Mouse (Mus musculus): Measurements from ENCODE around the gene 1700001C02Rik.

1700001C02Rik gene

GRCm38 (mm10) chr5:30465861-30466260 lies at the start of gene 1700001C02Rik:
Gene 1700001C02Rik, plus strand, starts transcription at chr5:30466047.
- no peak for DNase-seq (ENCODE audit: low read depth)

GRCm38 (mm10) chr5:30416665-30417064 lies 49.2 kb upstream of the 1700001C02Rik start:
- DNase-seq (ENCODE audit: low read depth): no peak

- no peak for DNase-seq (ENCODE audit: low read depth)
These were observed 42.7 kb upstream of the 1700001C02Rik start for GRCm38 (mm10) chr5:30423121-30423520.

GRCm38 (mm10) chr5:30423572-30424244 lies 42.1 kb upstream of the 1700001C02Rik start:
- peak; percentile 16 for DNase-seq (ENCODE audit: low read depth)

- no peak for DNase-seq (ENCODE audit: low read depth)
These were observed 38.4 kb upstream of the 1700001C02Rik start for GRCm38 (mm10) chr5:30427406-30427805.

- DNase-seq (ENCODE audit: low read depth): no peak
These were observed 26.9 kb upstream of the 1700001C02Rik start for GRCm38 (mm10) chr5:30438931-30439330.

- no peak for DNase-seq (ENCODE audit: low read depth)
These were observed 25.4 kb upstream of the 1700001C02Rik start for GRCm38 (mm10) chr5:30440308-30440906.

- DNase-seq (ENCODE audit: low read depth): no peak
These were observed 23.7 kb upstream of the 1700001C02Rik start for GRCm38 (mm10) chr5:30442196-30442595.

- DNase-seq (ENCODE audit: low read depth): no peak
These were observed 21.4 kb upstream of the 1700001C02Rik start for GRCm38 (mm10) chr5:30444327-30444895.

- DNase-seq (ENCODE audit: low read depth): no peak
These were observed 9.8 kb upstream of the 1700001C02Rik start for GRCm38 (mm10) chr5:30456056-30456455.

- no peak for DNase-seq (ENCODE audit: low read depth)
These were observed 5.7 kb upstream of the 1700001C02Rik start for GRCm38 (mm10) chr5:30460155-30460554.

GRCm38 (mm10) chr5:30461821-30462220 lies 4.0 kb upstream of the 1700001C02Rik start, which contains the start of gene Otof:
Gene Otof, minus strand, starts transcription at chr5:30461932.
- DNase-seq (ENCODE audit: low read depth): peak; percentile 2

- no peak for DNase-seq (ENCODE audit: low read depth)
These were observed 468 bp downstream of the 1700001C02Rik start for GRCm38 (mm10) chr5:30466315-30466714.

GRCm38 (mm10) chr5:30470454-30470853 lies 4.6 kb downstream of the 1700001C02Rik start:
- DNase-seq (ENCODE audit: low read depth): no peak

GRCm38 (mm10) chr5:30472148-30472547 lies 6.3 kb downstream of the 1700001C02Rik start:
- no peak for DNase-seq (ENCODE audit: low read depth)

GRCm38 (mm10) chr5:30476534-30476933 lies 10.7 kb downstream of the 1700001C02Rik start:
- no peak for DNase-seq (ENCODE audit: low read depth)

- DNase-seq (ENCODE audit: low read depth): peak; percentile 25
These were observed 16.5 kb downstream of the 1700001C02Rik start for GRCm38 (mm10) chr5:30482319-30482718.

GRCm38 (mm10) chr5:30483533-30483932 lies 17.7 kb downstream of the 1700001C02Rik start:
- DNase-seq (ENCODE audit: low read depth): no peak

- DNase-seq (ENCODE audit: low read depth): no peak
These were observed 18.7 kb downstream of the 1700001C02Rik start for GRCm38 (mm10) chr5:30484591-30484990.

- DNase-seq (ENCODE audit: low read depth): no peak
These were observed 19.3 kb downstream of the 1700001C02Rik start for GRCm38 (mm10) chr5:30485136-30485535.

- DNase-seq (ENCODE audit: low read depth): no peak
These were observed 24.4 kb downstream of the 1700001C02Rik start for GRCm38 (mm10) chr5:30490215-30490614.

GRCm38 (mm10) chr5:30490845-30491244 lies 25.0 kb downstream of the 1700001C02Rik start:
- no peak for DNase-seq (ENCODE audit: low read depth)

GRCm38 (mm10) chr5:30493723-30494122 lies 27.9 kb downstream of the 1700001C02Rik start:
- no peak for DNase-seq (ENCODE audit: low read depth)
